ENCODE assay signal across 10 mouse cellular contexts in genomic region chr10:81141455-81142210, GRCm38 (mm10). TPM values are rescaled to one million over a fixed set of nuclear protein-coding genes. Genes with fewer than 3 reads are reported as not detected.
DNase-seq lines count a peak whose midpoint lies in the region; ATAC-seq and TF ChIP-seq lines count a peak whose summit lies in the region.
"Had no signal": no experiment of that assay in that cellular context is flagged by ENCODE, and none has a peak within 500 bp of the region (broad histone marks: within the 10 kb centered on the region; RNA-seq: fewer than 3 reads in every experiment).

No protein-coding gene starts in this region.

- TF ChIP-seq CTCF in CH12.LX (conservative IDR thresholded peaks at IDR 0.05 in 1 of 2, IDR thresholded peaks at IDR 0.05 in 1 of 2; ENCODE audit: low read depth in 2 of 2, low read length in 2 of 2): no peak

- WGBS in heart, embryonic 12.5 days: 79% methylated on average over 7 of the region's 7 CpGs
- WGBS in limb, embryonic 14.5 days: 84% methylated on average over 7 of the region's 7 CpGs

- H3K9ac ChIP-seq in heart, embryonic 12.5 days: peak overlapping the region; percentile 81
- H3K9ac ChIP-seq in CH12.LX (ENCODE audit: insufficient read depth, low read depth): 0 out of 2 replicates have a peak overlapping the region, but pooled peaks have one; percentile 4
- 0 out of 2 replicates have a peak overlapping the region, but pooled peaks have one; percentile 16 for H3K9ac ChIP-seq in limb, embryonic 14.5 days (ENCODE audit: low read depth, low read length, severe bottlenecking)

- no peaks in the 10 kb centered on the region for H3K27me3 ChIP-seq in heart, embryonic 12.5 days (replicated peaks)
- H3K27me3 ChIP-seq in CH12.LX (replicated peaks): no peaks in the 10 kb centered on the region
- H3K27me3 ChIP-seq in limb, embryonic 14.5 days (ENCODE audit: control insufficient read depth, insufficient read depth, low read length): no peaks in the 10 kb centered on the region

- peak overlapping the region; percentile 98 for H3K4me2 ChIP-seq in heart, embryonic 12.5 days
- peak overlapping the region; percentile 77 for H3K4me2 ChIP-seq in CH12.LX (ENCODE audit: insufficient read depth, low read depth, poor library complexity, severe bottlenecking)
- H3K4me2 ChIP-seq in limb, embryonic 14.5 days (replicated peaks; ENCODE audit: low read depth, low read length, severe bottlenecking): no peak overlapping the region

- H3K9me3 ChIP-seq in heart, embryonic 12.5 days (replicated peaks): no peaks in the 10 kb centered on the region
- H3K9me3 ChIP-seq in CH12.LX (replicated peaks; ENCODE audit: low read length): no peaks in the 10 kb centered on the region
- H3K9me3 ChIP-seq in limb, embryonic 14.5 days (ENCODE audit: control insufficient read depth, low read length): no peaks in the 10 kb centered on the region

- no peak for TF ChIP-seq RAD21 in CH12.LX (IDR thresholded peaks at IDR 0.05; ENCODE audit: low read depth, low read length)

- H3K4me3 ChIP-seq in heart, embryonic 12.5 days: peak overlapping the region; percentile 74; the same call in 1 of the 2 replicates
- no peak overlapping the region for H3K4me3 ChIP-seq in CH12.LX (replicated peaks in 1 of 3; ENCODE audit: low read depth in 2 of 3, low read length in 2 of 3, poor library complexity in 1 of 3)
- peak overlapping the region; percentile 94; the same call in 1 of the 2 replicates for H3K4me3 ChIP-seq in brown adipose tissue, adult 24 weeks (ENCODE audit: insufficient read depth, low read depth, low read length)
- H3K4me3 ChIP-seq in limb, embryonic 14.5 days (replicated peaks; ENCODE audit: low read length): 0 out of 2 replicates have a peak overlapping the region, but pooled peaks have one; percentile 2

- TF ChIP-seq POLR2A in CH12.LX (IDR thresholded peaks at IDR 0.05; ENCODE audit: low read depth, low read length): no peak
- no peak for TF ChIP-seq POLR2A in limb, embryonic 14.5 days (IDR thresholded peaks at IDR 0.05; ENCODE audit: borderline replicate concordance, extremely low read depth, insufficient read depth, insufficient read length)

- dilution Hi-C loops in CH12.LX (cut with MboI; ENCODE audit: extremely low pct_ligation_motif_present, extremely low pct_unique_long_range_greater_than_20kb, low sequenced_read_pairs): no loop called here

- peaks cover 41% of the 10 kb centered on the region for H3K36me3 ChIP-seq in heart, embryonic 12.5 days
- peaks cover 32 to 63% of the 10 kb centered on the region in 2 experiments for H3K36me3 ChIP-seq in CH12.LX (replicated peaks in 1 of 2; ENCODE audit: control insufficient read depth in 1 of 2, insufficient read depth in 1 of 2, low read length in 1 of 2)
- peaks cover 35% of the 10 kb centered on the region for H3K36me3 ChIP-seq in limb, embryonic 14.5 days (ENCODE audit: control insufficient read depth, insufficient read depth, low read length)

- peaks cover 88% of the 10 kb centered on the region for H3K79me2 ChIP-seq in CH12.LX (replicated peaks; ENCODE audit: control insufficient read depth, extremely low read depth, insufficient read depth, poor library complexity, severe bottlenecking)

- intact Hi-C loops in heart, postnatal 36 days (cut with DNase I): no loop called here

- DNase-seq in heart, postnatal 36 days: no peak
- no peak for DNase-seq in CH12.LX (ENCODE audit: extremely low read depth)
- DNase-seq in limb, embryonic 14.5 days (ENCODE audit: low spot score): no peak
- no peak for DNase-seq in testis, postnatal 14 days (ENCODE audit: low spot score)
- no peak for DNase-seq in thymus, postnatal 10 days (ENCODE audit: low spot score in 2 of 2)
- DNase-seq: kidney, adult 11 months; right cerebral cortex, postnatal 25 days had no signal

- H3K27ac ChIP-seq in heart, embryonic 12.5 days (ENCODE audit: poor library complexity, severe bottlenecking): peak overlapping the region; percentile 40; the same call in 1 of the 2 replicates
- 0 out of 2 replicates have a peak overlapping the region, but pooled peaks have one; percentile 40 for H3K27ac ChIP-seq in CH12.LX (ENCODE audit: insufficient read depth, low read depth)
- H3K27ac ChIP-seq in brown adipose tissue, adult 24 weeks (replicated peaks; ENCODE audit: low read depth, low read length): peak overlapping the region; percentile 28
- H3K27ac ChIP-seq in limb, embryonic 14.5 days (replicated peaks; ENCODE audit: low read depth, low read length): no peak overlapping the region

- TF ChIP-seq EP300 in CH12.LX (IDR thresholded peaks at IDR 0.05; ENCODE audit: low read length): no peak

- no peak for ATAC-seq in heart, embryonic 12.5 days (ENCODE audit: insufficient number of reproducible peaks, low FRiP score)
- ATAC-seq in limb, embryonic 14.5 days (ENCODE audit: low FRiP score, low read depth): no peak
- ATAC-seq in inflammation-experienced regulatory T-cells, adult 6 months: no peak

- in situ Hi-C loops in CH12.LX (cut with MboI; ENCODE audit: low pct_ligation_motif_present, low pct_unique_long_range_greater_than_20kb, low sequenced_read_pairs): no loop called here

- peaks cover 72% of the 10 kb centered on the region for H3K4me1 ChIP-seq in heart, embryonic 12.5 days (replicated peaks)
- H3K4me1 ChIP-seq in CH12.LX (ENCODE audit: control insufficient read depth in 1 of 2, insufficient read depth in 2 of 2): peaks cover 28 to 75% of the 10 kb centered on the region in 2 experiments
- peaks cover 37% of the 10 kb centered on the region for H3K4me1 ChIP-seq in brown adipose tissue, adult 24 weeks (ENCODE audit: control insufficient read depth, insufficient read depth, insufficient read length, low read length)
- peaks cover 33% of the 10 kb centered on the region for H3K4me1 ChIP-seq in limb, embryonic 14.5 days (ENCODE audit: control insufficient read depth, insufficient read depth, low read length)

RNA-seq across cellular contexts. Expression of gene Zbtb7a, which starts 6.6 kb away (rescaled TPM):
- 24.7 and 24.8 TPM in 2 replicates for polyA plus RNA-seq in heart, embryonic 12.5 days (2016; fragmentation: Nextera tagmentation; extraction: Ambion mirVana)
- total RNA-seq in heart, postnatal 36 days (2021): 10 to 100 TPM; 37.9 to 39.5 TPM
- total RNA-seq in CH12.LX (2012; rRNA removed) (15.3 and 18.2 TPM in 2 replicates), CH12.LX (2014; rRNA removed) (3.0 TPM in 2 replicates)
- 20.1 and 21.3 TPM in 2 replicates for polyA plus RNA-seq in CH12.LX (2012; ENCODE audit: insufficient read length, low read depth)
- 28.4 and 29.6 TPM in 2 replicates for polyA plus RNA-seq in brown adipose tissue, adult 24 weeks (2012; ENCODE audit: insufficient read depth, insufficient read length, missing spikeins)
- polyA plus RNA-seq in limb, embryonic 14.5 days (2012; rRNA removed): 17.7 and 21.0 TPM in 2 replicates
- polyA plus RNA-seq in limb, embryonic 14.5 days (2014; fragmentation: Nextera tagmentation; extraction: Ambion mirVana): 30.6 and 35.9 TPM in 2 replicates
- polyA plus RNA-seq in inflammation-experienced regulatory T-cells, adult 6 months (2017; shearing (Covaris generic)): 10 to 100 TPM in 1 of 3 experiments, 1 to 10 TPM in 2; 8.5 to 10.8 (median 9.3) TPM

RNA-seq across cellular contexts. Expression of gene Pias4, which starts 26.1 kb away (rescaled TPM):
- polyA plus RNA-seq in heart, embryonic 12.5 days (2016; fragmentation: Nextera tagmentation; extraction: Ambion mirVana): 36.0 and 36.1 TPM in 2 replicates
- total RNA-seq in heart, postnatal 36 days (2021): 10 to 100 TPM; 14.0 to 17.1 TPM
- total RNA-seq in CH12.LX (2012; rRNA removed): 24.3 and 26.6 TPM in 2 replicates
- 13.6 and 15.3 TPM in 2 replicates for total RNA-seq in CH12.LX (2014; rRNA removed)
- polyA plus RNA-seq in CH12.LX (2012; ENCODE audit: insufficient read length, low read depth): 26.5 and 33.5 TPM in 2 replicates
- 10.3 and 13.4 TPM in 2 replicates for polyA plus RNA-seq in brown adipose tissue, adult 24 weeks (2012; ENCODE audit: insufficient read depth, insufficient read length, missing spikeins)
- 35.1 and 49.4 TPM in 2 replicates for polyA plus RNA-seq in limb, embryonic 14.5 days (2012; rRNA removed)
- polyA plus RNA-seq in limb, embryonic 14.5 days (2014; fragmentation: Nextera tagmentation; extraction: Ambion mirVana): 40.4 and 44.2 TPM in 2 replicates
- 10 to 100 TPM; 15.4 to 21.5 (median 17.1) TPM for polyA plus RNA-seq in inflammation-experienced regulatory T-cells, adult 6 months (2017; shearing (Covaris generic))

RNA-seq across cellular contexts. Expression of gene Eef2, which starts 34.8 kb away (rescaled TPM):
- polyA plus RNA-seq in heart, embryonic 12.5 days (2016; fragmentation: Nextera tagmentation; extraction: Ambion mirVana): 408 and 433 TPM in 2 replicates
- total RNA-seq in heart, postnatal 36 days (2021): 1,000 to 10,000 TPM; 1,005 to 1,085 TPM
- total RNA-seq in CH12.LX (2012; rRNA removed) (3,382 and 4,660 TPM in 2 replicates), CH12.LX (2014; rRNA removed) (1,528 and 1,752 TPM in 2 replicates)
- polyA plus RNA-seq in CH12.LX (2012; ENCODE audit: insufficient read length, low read depth): 2,532 and 2,649 TPM in 2 replicates
- polyA plus RNA-seq in brown adipose tissue, adult 24 weeks (2012; ENCODE audit: insufficient read depth, insufficient read length, missing spikeins): 538 and 581 TPM in 2 replicates
- 1,329 and 1,559 TPM in 2 replicates for polyA plus RNA-seq in limb, embryonic 14.5 days (2012; rRNA removed)
- 544 and 581 TPM in 2 replicates for polyA plus RNA-seq in limb, embryonic 14.5 days (2014; fragmentation: Nextera tagmentation; extraction: Ambion mirVana)
- polyA plus RNA-seq in inflammation-experienced regulatory T-cells, adult 6 months (2017; shearing (Covaris generic)): 1,000 to 10,000 TPM in 1 of 3 experiments, 100 to 1,000 TPM in 2; 925 to 1,158 (median 972) TPM

RNA-seq across cellular contexts. Expression of gene Map2k2, which starts 35.9 kb away (rescaled TPM):
- polyA plus RNA-seq in heart, embryonic 12.5 days (2016; fragmentation: Nextera tagmentation; extraction: Ambion mirVana): 161 and 165 TPM in 2 replicates
- total RNA-seq in heart, postnatal 36 days (2021): 100 to 1,000 TPM; 113 to 125 TPM
- 127 and 146 TPM in 2 replicates for total RNA-seq in CH12.LX (2012; rRNA removed)
- 67.2 and 79.2 TPM in 2 replicates for total RNA-seq in CH12.LX (2014; rRNA removed)
- 120 and 130 TPM in 2 replicates for polyA plus RNA-seq in CH12.LX (2012; ENCODE audit: insufficient read length, low read depth)
- 64.4 and 88.3 TPM in 2 replicates for polyA plus RNA-seq in brown adipose tissue, adult 24 weeks (2012; ENCODE audit: insufficient read depth, insufficient read length, missing spikeins)
- polyA plus RNA-seq in limb, embryonic 14.5 days (2012; rRNA removed): 165 and 176 TPM in 2 replicates
- 176 and 199 TPM in 2 replicates for polyA plus RNA-seq in limb, embryonic 14.5 days (2014; fragmentation: Nextera tagmentation; extraction: Ambion mirVana)
- polyA plus RNA-seq in inflammation-experienced regulatory T-cells, adult 6 months (2017; shearing (Covaris generic)): 10 to 100 TPM; 22.1 to 27.1 (median 23.3) TPM

RNA-seq across cellular contexts. Expression of gene Dapk3, which starts 41.2 kb away (rescaled TPM):
- 62.8 and 69.0 TPM in 2 replicates for polyA plus RNA-seq in heart, embryonic 12.5 days (2016; fragmentation: Nextera tagmentation; extraction: Ambion mirVana)
- total RNA-seq in heart, postnatal 36 days (2021): 10 to 100 TPM; 31.0 to 31.3 TPM
- 43.9 and 46.2 TPM in 2 replicates for total RNA-seq in CH12.LX (2012; rRNA removed)
- 25.4 and 27.5 TPM in 2 replicates for total RNA-seq in CH12.LX (2014; rRNA removed)
- polyA plus RNA-seq in CH12.LX (2012; ENCODE audit: insufficient read length, low read depth): 39.5 and 44.5 TPM in 2 replicates
- 15.7 and 31.7 TPM in 2 replicates for polyA plus RNA-seq in brown adipose tissue, adult 24 weeks (2012; ENCODE audit: insufficient read depth, insufficient read length, missing spikeins)
- 73.0 and 81.8 TPM in 2 replicates for polyA plus RNA-seq in limb, embryonic 14.5 days (2012; rRNA removed)
- 57.7 and 60.9 TPM in 2 replicates for polyA plus RNA-seq in limb, embryonic 14.5 days (2014; fragmentation: Nextera tagmentation; extraction: Ambion mirVana)
- 1 to 10 TPM; 3.1 to 5.4 (median 3.6) TPM for polyA plus RNA-seq in inflammation-experienced regulatory T-cells, adult 6 months (2017; shearing (Covaris generic))

Comparison
In these comparisons a context has a peak if more than half of its experiments do, and no peak if none do; other contexts are left out.
1. H3K4me3 ChIP-seq: peak in heart, embryonic 12.5 days (single experiment), brown adipose tissue, adult 24 weeks (single experiment) and limb, embryonic 14.5 days (single experiment); none in CH12.LX (0 of 3).
2. H3K9ac ChIP-seq: peak in every context shown above with its lines; median percentile 81 in heart, embryonic 12.5 days; 16 in limb, embryonic 14.5 days; 4 in CH12.LX.